Mouse (Mus musculus): ENCODE measurements around the gene Vegfa.

Vegfa gene

DNA sequence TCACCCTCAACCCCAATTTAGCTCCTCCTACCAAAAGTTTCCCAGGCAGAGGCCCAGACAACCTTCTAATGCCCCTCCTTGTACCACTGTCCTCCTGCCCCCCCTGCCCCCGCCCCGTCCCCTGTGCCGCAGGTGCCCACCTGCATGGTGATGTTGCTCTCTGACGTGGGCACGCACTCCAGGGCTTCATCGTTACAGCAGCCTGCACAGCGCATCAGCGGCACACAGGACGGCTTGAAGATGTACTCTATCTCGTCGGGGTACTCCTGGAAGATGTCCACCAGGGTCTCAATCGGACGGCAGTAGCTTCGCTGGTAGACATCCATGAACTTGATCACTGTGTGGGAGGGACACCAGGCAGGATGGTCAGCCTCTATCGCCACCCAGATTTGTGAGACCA is 7.0 kb downstream of the Vegfa start:
- DNase-seq = no peak

DNA sequence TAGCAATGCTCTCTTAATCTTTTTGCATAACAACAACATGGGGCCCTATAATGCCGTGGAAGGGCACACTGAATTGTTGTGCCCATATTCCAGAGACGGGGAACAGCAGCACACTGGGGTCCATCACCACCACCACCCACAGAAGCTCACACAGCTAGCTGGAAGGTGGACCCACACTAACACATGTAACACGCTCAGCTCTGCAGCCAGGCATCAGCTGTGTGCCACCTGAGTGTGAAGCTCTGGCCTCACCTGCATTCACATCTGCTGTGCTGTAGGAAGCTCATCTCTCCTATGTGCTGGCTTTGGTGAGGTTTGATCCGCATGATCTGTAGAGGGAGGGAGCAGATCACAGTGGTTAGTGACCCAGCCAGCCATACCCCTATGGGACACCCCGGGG is 8.0 kb downstream of the Vegfa start:
- no peak for DNase-seq

DNA sequence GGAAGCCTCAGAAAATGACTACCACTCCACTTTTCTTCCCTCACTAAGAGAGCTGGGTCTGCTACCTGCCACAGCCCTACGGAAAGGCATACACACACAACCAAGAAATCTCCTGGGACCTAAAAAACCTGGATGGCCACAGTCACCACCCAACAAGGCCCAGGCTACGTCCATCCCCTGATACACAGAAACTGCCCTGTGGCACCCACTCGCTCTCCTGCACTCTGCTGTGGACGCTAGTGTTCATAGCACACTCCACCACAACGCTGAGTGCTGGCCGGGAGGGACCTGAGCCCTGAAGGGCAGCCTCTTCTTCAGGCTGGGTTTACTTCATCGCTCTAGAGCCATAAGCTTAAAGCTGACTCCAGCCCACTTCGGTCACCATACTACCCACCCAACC is 8.6 kb downstream of the Vegfa start:
- DNase-seq = no peak

DNA sequence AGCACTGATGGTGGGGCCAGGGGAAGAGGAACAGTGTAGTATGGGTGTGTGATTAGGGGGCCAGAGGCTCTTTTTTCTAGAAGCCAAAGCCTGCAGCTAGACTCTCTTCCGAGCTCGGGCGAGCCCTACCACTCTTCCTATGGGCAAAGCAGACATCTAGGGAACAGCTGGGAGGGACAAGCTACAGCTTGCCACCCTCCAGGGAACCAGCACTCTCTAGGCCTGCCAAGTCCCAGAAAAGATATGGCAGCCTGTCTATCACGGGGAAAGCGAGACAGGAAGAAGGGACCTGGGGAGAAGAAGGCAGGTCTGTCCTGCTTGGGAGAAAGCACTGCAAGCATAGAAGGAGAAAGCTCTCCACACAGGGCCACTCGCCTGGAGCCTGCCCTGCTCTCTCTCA is 9.2 kb downstream of the Vegfa start:
- no peak for DNase-seq

DNA sequence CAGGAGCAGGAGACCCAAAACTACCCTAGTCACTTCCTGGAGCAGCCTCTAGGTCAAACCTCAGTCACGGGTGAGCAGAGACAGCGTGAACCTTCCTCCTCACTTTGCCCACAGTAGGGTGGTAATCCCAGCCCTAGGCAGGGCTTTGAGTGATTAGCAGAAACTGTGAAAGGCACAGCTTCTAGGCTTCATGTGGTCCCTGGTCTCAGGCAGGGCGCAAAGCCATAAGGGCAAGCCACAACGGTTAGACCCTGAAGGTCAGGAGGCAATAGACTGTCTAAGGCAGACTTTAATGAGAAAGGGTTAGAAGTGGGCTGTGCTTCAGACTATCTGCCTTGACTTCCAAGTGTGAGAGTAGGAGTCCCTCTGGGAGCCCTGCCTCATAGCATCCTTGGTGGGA is 9.7 kb downstream of the Vegfa start:
- DNase-seq = no peak

DNA sequence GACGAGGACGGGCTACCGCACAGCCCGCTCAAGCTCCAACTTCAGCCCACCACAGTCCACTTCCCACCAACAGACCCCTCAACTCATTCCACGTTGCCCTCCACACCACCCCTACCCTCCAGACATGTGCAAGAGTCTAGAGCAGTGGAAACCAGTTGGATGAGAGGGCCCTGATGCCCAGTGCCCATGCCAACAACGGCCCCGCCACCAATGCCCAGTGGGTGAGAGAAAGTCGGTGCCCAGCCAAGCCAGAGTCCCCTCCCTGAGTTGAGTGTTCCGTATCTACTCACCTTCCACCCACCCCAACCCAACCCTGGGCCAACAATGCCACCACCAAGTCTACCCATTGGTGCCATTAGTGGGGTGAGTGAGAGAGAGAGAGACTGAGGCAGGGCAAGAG is 10.4 kb downstream of the Vegfa start:
- DNase-seq = no peak

DNA sequence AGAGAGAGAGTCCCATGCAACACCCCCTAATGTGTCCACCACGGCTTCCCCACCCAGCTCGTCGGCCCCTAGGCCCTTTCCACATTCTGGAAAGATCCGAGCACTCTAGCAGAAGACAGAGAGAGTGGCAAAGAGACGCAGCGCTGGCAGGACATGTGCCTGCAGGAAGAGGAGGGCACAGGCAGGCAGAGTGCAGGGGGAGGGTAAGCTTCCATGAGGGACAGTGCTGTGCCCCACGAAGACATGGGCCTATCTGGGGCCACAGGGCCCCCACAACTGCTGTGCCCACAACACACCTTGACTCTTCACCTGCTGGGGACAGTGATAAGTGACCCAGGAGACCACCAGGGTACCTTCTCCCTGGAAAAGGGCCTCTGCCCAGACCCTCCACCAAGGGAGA is 11.0 kb downstream of the Vegfa start:
- no peak for DNase-seq

DNA sequence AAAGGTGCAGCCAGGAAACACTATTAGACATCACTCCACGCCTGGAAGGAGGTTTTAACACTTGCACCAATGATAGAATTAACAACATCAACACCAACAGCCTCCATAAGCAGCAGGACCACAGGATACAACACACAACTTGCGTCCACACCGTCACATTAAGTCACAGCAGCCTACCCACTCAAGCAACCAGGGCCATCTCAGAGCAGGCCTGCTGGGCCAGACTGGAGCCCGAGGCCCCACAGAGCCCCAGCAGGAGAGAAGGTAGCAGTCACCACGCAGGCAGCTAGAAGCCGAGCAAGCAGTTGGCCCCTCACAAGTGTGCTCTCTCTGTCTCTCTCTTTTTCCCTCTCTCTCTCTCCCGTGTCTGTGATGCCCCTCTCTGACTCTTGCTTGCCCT is 11.6 kb downstream of the Vegfa start:
- DNase-seq = no peak

DNA sequence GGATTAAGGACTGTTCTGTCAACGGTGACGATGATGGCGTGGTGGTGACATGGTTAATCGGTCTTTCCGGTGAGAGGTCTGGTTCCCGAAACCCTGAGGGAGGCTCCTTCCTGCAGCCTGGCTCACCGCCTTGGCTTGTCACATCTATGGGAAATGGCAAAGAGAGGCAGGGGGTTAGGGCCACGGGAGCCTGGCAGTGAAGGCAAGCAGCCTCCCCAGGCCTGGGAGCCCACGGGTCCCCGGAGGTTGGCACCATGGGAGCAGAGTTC is 13.5 kb downstream of the Vegfa start:
- DNase-seq = no peak

DNA sequence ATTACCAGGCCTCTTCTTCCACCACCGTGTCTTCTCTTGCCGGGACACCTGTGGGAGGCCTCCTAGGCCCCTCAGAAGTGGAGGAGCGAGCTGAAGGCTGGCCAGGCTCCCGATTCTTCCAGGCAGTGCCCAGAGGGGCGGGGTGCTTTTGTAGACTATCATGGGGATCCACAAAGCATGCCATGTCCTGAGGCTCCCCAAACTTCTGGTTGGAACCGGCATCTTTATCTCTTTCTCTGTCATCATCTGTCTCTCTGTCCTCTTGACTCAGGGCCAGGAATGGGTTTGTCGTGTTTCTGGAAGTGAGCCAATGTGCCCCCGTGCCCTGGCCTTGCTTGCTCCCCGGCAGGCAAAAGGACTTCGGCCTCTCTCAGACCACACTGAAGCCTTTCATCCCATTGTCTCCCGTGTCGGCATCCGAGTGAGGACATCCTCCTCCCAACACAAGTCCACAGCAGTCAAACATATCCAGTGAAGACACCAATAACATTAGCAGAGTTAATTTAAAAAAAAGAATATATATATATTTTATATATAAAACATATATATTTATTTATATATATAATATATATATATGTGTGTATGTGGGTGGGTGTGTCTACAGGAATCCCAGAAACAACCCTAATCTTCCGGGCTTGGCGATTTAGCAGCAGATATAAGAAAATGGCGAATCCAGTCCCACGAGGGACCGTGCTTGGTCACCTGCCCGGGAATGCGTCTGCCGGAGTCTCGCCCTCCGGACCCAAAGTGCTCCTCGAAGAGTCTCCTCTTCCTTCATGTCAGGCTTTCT is 14.0 kb downstream of the Vegfa start:
- no peak for DNase-seq

DNA sequence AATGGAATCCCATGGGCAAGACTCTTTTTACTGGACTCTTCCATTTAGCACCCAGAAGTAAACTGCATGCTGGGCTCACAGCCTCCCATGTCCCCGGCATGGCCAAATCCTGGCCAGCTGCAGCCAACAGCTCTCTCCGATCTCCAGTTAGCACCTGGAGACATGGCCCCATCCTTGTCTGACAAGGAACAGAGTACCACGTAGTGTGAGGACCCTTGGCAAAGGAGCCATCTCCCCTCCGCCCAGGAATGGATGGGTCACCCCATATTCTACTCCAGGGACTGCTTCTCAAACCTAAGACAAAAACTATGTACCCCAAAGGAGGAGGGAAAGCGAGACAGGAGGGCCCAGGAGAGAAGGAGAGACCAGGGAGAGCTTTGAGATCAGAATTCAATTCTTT is 15.6 kb downstream of the Vegfa start:
- no peak for DNase-seq

DNA sequence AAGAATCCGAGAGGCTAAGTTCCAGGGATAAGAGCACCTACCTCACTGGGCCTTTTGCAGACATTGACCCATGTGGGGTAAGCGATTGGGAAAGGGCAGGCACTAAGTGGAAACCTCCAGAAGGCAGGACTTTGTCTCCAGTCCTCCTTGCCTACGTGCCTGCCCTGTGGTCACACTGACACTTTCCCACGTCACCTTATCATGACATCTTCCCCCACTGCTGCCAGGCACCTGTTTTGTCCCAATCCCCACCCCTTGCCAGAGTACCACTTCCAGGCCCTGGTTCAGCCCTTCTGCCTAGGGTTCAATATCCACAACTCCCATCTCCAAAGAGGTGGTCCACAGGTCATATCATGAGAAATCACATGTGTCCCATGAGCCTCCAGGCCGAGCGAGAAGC is 16.2 kb downstream of the Vegfa start:
- DNase-seq = no peak

DNA sequence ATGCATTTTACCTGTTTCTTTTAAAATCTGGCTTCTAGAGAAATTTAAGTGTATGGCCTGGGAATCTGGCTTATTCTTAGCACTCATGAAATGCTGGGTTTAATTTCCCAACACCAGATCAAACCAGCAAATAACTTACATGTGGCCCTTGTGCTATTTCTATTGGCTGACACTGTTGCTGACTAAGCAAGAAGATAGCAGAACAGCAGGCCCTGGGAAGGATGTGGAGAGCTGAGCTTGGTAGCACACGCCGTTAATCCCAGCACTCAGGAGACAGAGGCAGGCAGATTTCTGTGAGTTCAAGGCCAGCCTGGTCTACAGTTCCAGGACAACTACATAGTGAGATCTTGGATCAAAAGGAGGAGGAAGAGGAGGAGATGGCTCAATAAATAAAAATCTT is 17.2 kb downstream of the Vegfa start:
- DNase-seq = no peak

DNA sequence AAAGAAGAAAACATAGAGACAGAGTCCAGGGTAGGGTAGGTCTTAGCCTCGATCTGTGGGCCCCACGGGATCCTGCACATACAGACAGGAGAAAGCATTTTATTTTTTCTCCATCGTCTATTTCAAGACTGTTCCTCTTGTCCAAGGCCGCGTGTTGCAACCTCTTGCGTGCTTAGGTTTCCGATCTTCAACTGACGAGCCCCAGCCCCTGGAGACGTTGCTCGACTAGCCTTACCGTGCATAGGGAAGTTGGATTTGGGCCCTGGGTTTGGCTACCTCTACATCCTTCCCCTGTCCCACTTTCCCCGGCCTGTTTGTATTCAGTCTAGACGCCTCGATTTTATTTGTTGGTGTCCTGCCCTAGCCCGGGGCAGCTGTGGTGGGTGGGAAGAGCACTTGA is 18.6 kb downstream of the Vegfa start:
- DNase-seq = no peak

DNA sequence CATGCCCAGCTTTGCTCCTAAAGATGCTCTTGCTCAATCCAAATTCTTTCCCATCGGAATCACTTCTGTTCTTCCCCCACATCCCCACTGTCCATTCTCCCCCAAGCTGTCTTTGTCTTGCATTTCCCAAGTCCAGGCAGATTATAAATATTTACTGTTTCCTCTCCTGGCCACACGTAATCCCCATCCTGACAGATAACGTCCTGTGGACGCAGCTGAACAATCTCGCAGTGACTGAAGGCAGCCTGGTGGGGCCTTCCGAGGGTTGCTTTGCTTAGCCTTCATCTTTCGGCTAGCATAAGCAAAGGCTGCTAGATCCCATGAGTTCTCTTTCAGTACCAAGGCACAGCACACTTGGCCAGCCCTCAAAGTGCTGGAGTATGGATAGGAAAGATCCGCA is 20.0 kb downstream of the Vegfa start:
- DNase-seq = no peak

DNA sequence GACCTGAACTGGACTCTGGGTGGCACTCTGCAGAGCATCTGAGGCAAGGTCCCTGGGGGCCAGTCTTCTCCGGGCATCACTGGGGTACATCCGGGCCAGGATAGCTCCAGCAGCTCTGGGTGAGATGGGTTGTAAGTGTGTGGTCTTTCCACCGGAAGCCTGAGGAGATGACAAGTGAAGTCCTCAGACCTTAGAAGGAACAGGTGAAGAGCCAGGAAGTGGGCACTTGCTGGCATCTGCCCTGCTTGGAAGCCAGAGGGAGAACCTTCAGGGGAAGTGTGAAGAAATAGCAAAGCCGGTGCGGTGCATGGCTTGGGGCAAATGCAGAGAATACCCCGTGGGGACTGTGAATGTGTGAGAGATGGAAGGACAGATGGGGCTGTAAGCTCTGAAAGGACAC is 21.7 kb downstream of the Vegfa start:
- no peak for DNase-seq

DNA sequence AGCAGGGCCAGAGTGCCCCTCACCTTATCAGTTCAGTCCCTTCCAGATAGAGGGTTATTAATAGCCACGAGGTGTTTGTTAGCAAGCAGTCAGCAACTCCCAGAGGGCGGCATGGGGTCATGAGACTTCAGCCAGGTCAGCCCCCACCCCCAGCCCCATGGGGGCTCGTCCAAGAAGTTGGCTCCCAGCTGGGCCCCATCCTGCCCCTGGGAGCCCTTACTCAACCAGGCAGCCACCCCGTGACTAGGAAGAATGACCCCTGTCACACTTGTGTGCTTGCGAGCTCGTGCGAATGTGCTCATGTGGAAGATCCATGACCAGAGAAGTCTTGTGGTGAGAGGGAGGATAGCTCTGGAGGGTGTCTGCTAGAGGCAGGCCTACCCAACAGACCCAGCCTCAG is 23.0 kb downstream of the Vegfa start:
- no peak for DNase-seq

DNA sequence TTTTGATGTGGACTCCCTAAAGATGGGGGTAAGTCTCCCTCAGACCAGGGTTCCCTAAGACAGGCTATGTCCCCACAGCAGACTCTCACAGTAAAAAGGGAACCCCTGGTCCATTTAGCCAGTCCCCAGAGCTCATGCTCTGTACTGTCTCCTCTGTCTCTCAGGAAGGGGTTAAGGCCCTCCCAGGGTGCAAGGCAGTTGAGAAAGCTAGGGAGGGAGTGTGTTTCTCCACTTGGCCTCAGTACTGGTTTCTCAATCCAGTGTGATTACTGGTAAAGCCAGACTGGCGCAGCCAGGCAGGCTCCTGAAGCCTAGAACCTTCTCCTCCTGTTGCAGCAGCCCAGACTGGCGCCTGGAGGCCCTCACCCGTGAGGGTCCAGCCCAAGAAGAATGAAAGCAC is 26.7 kb downstream of the Vegfa start:
- DNase-seq = no peak

DNA sequence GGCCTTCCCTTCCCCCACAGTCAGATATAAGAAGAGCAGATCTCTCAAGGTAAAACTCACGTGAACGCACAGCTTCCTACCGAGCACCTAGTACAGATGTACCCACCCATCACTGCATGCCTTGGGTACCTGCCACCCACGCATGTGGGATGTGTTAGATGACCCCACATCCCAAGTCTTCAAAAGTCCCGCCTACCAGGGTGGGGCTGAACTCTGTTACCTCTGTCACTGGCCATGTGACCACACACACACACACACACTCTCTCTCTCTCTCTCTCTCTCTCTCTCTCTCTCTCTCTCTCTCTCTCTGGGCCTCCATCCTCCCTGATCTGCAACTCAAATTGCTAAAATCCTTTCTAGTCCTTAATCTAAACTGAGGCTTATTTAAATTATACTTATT is 27.7 kb downstream of the Vegfa start:
- no peak for DNase-seq

DNA sequence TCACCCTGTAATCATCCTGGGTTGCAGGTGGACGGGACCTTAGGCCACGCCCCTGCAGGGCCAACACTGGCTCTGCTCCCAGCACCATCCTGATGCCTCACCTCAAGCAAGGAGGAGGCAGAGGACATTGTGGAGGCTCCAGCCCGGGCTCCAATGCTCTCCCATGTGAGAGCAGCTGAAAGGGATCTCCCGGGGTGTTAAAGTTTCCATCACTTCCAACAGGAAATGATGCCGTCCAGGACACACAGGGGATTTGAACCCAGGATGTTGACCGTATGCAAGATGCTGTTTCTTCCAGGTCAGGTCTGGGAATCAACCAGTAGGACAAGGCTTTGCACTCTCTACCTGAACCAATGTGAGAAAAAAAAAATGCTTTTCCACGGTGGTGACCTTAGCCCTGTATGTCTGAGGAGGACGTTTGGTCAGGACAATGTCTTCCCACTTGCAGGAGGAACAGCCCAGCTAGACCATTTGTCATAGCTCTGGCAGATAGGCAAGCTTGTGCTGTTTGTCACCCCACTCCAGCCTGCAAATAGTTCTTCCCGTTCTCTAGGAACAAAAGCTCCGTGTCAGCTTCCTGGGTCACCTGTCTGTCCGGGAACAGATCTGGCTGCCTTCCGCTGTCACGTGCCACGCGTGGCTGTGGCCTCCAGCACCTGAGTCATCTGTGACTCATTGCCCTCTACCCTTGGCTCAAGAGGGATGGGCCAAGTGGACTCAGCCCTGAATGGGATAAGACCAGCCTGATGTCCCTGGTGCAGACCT is 28.3 kb downstream of the Vegfa start:
- DNase-seq = no peak

DNA sequence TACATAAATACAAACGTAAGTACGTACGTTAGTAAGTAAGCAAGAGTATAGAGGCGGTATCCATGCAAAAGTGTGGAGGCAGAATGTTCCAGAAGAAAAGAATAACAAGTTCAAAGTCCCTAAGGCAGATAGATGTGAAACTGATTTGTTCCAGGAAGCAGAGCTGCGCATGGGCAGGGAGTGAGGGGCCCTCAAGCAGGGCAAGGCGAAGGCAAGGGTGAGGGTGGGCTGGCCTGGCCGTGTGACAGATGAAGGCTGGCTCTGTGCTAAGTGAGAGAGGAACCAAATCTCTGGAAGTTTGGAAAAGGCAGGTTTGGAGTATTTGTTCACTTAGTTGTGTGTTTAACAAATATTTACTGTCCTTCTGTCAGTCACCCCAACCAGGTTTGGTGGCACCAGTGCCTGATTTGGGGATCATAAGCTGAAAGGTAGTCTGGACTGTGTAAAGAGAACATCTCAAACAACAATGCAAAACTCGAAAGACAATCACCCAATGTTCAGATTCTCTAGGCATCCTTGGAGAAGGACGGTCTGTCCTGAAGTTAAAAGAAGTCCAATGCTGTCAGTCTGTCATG is 32.7 kb downstream of the Vegfa start:
- no peak for DNase-seq

DNA sequence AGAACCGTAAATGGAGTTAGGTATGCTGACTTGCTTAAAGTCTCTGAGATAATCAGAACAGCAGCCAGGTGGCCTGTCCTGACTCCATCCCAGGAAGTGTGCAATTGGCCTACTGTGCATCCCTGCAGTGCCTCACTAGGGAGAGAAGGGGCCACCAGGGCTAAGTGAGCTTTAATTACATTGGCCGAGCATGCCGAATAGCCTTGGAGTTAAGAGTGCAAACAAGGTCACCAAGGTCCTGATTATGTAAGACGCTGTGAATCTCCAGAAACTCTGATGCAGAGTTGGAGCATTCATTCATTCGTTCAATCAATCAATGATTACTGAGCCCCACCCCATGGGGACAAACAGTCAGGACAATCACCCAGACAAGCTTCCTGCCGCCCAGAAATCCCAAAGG is 33.8 kb downstream of the Vegfa start:
- DNase-seq = no peak

DNA sequence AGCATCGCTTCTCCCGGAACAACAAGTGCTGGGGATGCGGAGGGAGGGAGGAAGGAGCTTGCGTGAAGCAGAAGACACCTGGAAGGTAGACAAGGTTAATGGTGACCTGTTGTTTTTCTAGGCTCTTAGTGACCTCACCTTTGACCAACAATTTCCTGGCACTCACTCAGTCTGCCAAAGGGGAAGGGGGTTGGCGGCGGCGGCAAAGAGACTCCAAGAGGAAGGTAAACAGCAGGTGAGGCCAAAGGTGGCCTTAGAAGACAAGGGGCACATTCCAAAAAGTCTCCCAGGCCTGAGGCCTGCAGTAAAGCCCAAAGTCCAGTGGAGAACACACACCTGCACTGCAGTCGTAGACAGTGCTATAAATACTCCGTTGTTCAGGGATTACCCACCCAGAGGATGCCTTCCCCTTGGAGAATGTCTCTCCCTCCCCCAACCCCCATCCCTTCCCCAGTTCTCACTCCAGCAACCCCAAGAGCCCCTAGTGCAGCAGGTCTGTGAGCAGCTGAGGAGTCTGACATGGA is 35.2 kb downstream of the Vegfa start:
- DNase-seq = no peak

DNA sequence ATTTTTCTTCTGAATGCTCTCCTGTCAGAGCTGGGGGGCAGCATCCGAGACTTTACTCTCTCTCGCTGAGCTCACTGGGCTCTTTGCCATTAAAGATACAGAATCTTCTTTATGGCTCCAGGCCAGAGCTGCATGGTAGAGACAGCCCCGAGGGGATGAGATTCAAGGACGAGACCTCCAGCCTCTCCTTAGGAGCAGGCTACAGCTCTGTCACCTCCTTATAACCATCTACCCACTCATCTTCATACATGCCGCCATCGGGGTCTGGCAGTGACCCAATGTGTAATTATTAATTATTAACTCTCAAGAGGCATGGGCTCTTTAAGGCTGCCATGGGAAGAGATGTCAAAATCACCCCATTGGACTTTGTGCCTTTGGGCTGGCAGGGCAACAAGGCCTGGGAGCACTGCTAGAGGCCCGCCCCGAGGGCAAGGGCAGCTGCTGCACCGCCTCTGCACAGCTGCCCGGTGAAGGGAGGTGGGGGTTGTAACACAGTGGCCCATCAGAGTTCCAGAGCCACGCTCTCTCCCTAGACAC is 37.8 kb downstream of the Vegfa start:
- DNase-seq = no peak
